In the genomic region with DNA sequence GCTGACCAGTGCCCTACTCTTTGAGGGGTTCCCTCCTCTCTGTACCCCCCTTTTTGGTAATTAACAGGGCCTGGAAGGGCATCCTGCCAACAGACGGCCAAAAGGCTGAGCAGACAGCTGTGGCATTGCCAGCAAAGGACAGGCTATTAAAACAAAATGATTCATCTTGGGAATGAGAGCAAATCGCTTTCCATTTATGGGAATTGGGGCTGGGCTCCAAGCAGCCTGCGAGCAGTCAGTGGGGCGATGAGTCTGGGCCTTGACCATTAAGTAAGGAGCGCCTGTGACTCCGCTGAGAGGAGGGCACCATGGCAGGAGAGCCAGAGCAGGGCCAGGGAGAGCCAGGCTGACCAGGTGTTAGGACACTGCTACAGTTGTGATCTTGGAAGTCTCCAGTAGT, we compare ENCODE assay signal across 9 mouse cellular contexts. TPM values are rescaled to one million over a fixed set of nuclear protein-coding genes. Genes with fewer than 3 reads are reported as not detected.
DNase-seq lines count a peak whose midpoint lies in the region; ATAC-seq and TF ChIP-seq lines count a peak whose summit lies in the region.
"Had no signal": no experiment of that assay in that cellular context is flagged by ENCODE, and none has a peak within 500 bp of the region (broad histone marks: within the 10 kb centered on the region; RNA-seq: fewer than 3 reads in every experiment).

No protein-coding gene starts in this region.

- TF ChIP-seq EP300 in lung, postnatal 0 days (IDR thresholded peaks at IDR 0.05), result no peak

- no peak overlapping the region for H3K27ac ChIP-seq in heart, embryonic 14.5 days (replicated peaks in 1 of 2; ENCODE audit: control insufficient read depth in 1 of 2, insufficient read depth in 1 of 2, low read depth in 2 of 2, low read length in 2 of 2)
- no peak overlapping the region for H3K27ac ChIP-seq in lung, postnatal 0 days (ENCODE audit: low read length)
- no peak overlapping the region; the same call in 1 of the 2 replicates for H3K27ac ChIP-seq in hindbrain, embryonic 14.5 days
- H3K27ac ChIP-seq: heart, embryonic 15.5 days had no signal

- H3K4me1 ChIP-seq in heart, embryonic 14.5 days (ENCODE audit: control insufficient read depth in 2 of 2, insufficient read depth in 2 of 2, low read length in 2 of 2), result peaks cover 7 to 9% of the 10 kb centered on the region in 2 experiments; a peak in 2 of 4 replicates
- no peaks in the 10 kb centered on the region for H3K4me1 ChIP-seq in lung, postnatal 0 days (ENCODE audit: insufficient read depth, low read depth, low read length)
- no peaks in the 10 kb centered on the region; the same call in 1 of the 2 replicates for H3K4me1 ChIP-seq in hindbrain, embryonic 14.5 days (replicated peaks; ENCODE audit: control insufficient read depth, insufficient read depth, low read length)

- WGBS in heart, embryonic 14.5 days, result 78% methylated on average over 6 of the region's 6 CpGs
- 50% methylated on average over 6 of the region's 6 CpGs for WGBS in lung, postnatal 0 days
- 50% methylated on average over 6 of the region's 6 CpGs for WGBS in hindbrain, embryonic 14.5 days

- ATAC-seq in heart, embryonic 14.5 days (ENCODE audit: insufficient number of reproducible peaks, insufficient read depth, low FRiP score, low read depth), result 0 out of 2 replicates have a peak, but pooled peaks have one; percentile 28
- peak; percentile 63 for ATAC-seq in lung, postnatal 0 days
- no peak for ATAC-seq in granulocyte monocyte progenitor cell, adult 5-6 weeks (replicated peaks; ENCODE audit: poor library complexity, severe bottlenecking)
- ATAC-seq in hindbrain, embryonic 14.5 days (ENCODE audit: low FRiP score), result no peak

- H3K4me2 ChIP-seq in heart, embryonic 14.5 days (ENCODE audit: low read length), result no peak overlapping the region
- H3K4me2 ChIP-seq in lung, postnatal 0 days (replicated peaks; ENCODE audit: low read depth, low read length), result no peak overlapping the region
- H3K4me2 ChIP-seq in hindbrain, embryonic 14.5 days (replicated peaks), result no peak overlapping the region
- H3K4me2 ChIP-seq: heart, embryonic 15.5 days had no signal

- no peaks in the 10 kb centered on the region for H3K36me3 ChIP-seq in heart, embryonic 14.5 days (ENCODE audit: control insufficient read depth, insufficient read depth, low read length)
- H3K36me3 ChIP-seq in lung, postnatal 0 days (ENCODE audit: insufficient read depth, low read length), result no peaks in the 10 kb centered on the region
- H3K36me3 ChIP-seq in hindbrain, embryonic 14.5 days (replicated peaks; ENCODE audit: control insufficient read depth, insufficient read depth), result no peaks in the 10 kb centered on the region
- H3K36me3 ChIP-seq: heart, embryonic 15.5 days had no signal

- DNase-seq in cerebellum, postnatal 14 days, result peak; percentile 28 to 42
- no peak for DNase-seq in cerebellum, postnatal 4 days (ENCODE audit: low spot score in 2 of 2)
- DNase-seq in Muller cell, postnatal 12 days (ENCODE audit: inconsistent ontology term), result peak; percentile 88
- peak; percentile 69 for DNase-seq in lung, postnatal 0 days (ENCODE audit: low spot score)
- DNase-seq in left cerebral cortex, postnatal 14 days (ENCODE audit: low spot score in 2 of 2), result no peak
- no peak for DNase-seq in hindbrain, embryonic 14.5 days (ENCODE audit: low spot score)

- H3K9ac ChIP-seq in heart, embryonic 14.5 days (ENCODE audit: low read length), result no peak overlapping the region
- no peak overlapping the region for H3K9ac ChIP-seq in lung, postnatal 0 days (replicated peaks; ENCODE audit: low read depth)
- no peak overlapping the region for H3K9ac ChIP-seq in hindbrain, embryonic 14.5 days
- H3K9ac ChIP-seq: heart, embryonic 15.5 days had no signal

- no peak overlapping the region for H3K4me3 ChIP-seq in heart, embryonic 14.5 days (ENCODE audit: control insufficient read depth in 1 of 2, insufficient read depth in 1 of 2, low read depth in 1 of 2, low read length in 2 of 2)
- no peak overlapping the region for H3K4me3 ChIP-seq in lung, postnatal 0 days (ENCODE audit: low read depth, low read length)
- H3K4me3 ChIP-seq in hindbrain, embryonic 14.5 days (replicated peaks; ENCODE audit: low read length), result no peak overlapping the region
- H3K4me3 ChIP-seq: heart, embryonic 15.5 days had no signal

- no peaks in the 10 kb centered on the region for H3K9me3 ChIP-seq in heart, embryonic 14.5 days (ENCODE audit: control insufficient read depth, low read length)
- no peaks in the 10 kb centered on the region for H3K9me3 ChIP-seq in lung, postnatal 0 days (ENCODE audit: low read length)
- no peaks in the 10 kb centered on the region for H3K9me3 ChIP-seq in hindbrain, embryonic 14.5 days (ENCODE audit: control insufficient read depth, low read length)
- H3K9me3 ChIP-seq: heart, embryonic 15.5 days had no signal

- no peaks in the 10 kb centered on the region for H3K27me3 ChIP-seq in heart, embryonic 14.5 days (ENCODE audit: control insufficient read depth, insufficient read depth, low read length)
- H3K27me3 ChIP-seq in lung, postnatal 0 days (replicated peaks; ENCODE audit: insufficient read depth, low read length), result no peaks in the 10 kb centered on the region
- no peaks in the 10 kb centered on the region for H3K27me3 ChIP-seq in hindbrain, embryonic 14.5 days (ENCODE audit: control insufficient read depth, insufficient read depth, low read length)
- H3K27me3 ChIP-seq: heart, embryonic 15.5 days had no signal

- intact Hi-C loops in left cerebral cortex, postnatal 14 days (cut with DNase I), result no loop called here

- no peak for TF ChIP-seq CTCF in lung, postnatal 0 days (IDR thresholded peaks at IDR 0.05)

RNA-seq across cellular contexts. Expression of a gene that starts 33.5 kb away (rescaled TPM):
- polyA plus RNA-seq in heart, embryonic 14.5 days (2014; fragmentation: Nextera tagmentation; extraction: Ambion mirVana), result 18.7 and 21.3 TPM in 2 replicates
- 7.8 and 8.5 TPM in 2 replicates for polyA plus RNA-seq in lung, postnatal 0 days (2015; fragmentation: Nextera tagmentation; extraction: Ambion mirVana)
- 100 to 1,000 TPM; 237 to 245 TPM for total RNA-seq in left cerebral cortex, postnatal 14 days (2021)
- total RNA-seq in granulocyte monocyte progenitor cell, adult 5-6 weeks (2014; fragmentation: Nextera tagmentation), result 44.2 and 58.3 TPM in 2 replicates
- 27.1 and 32.1 TPM in 2 replicates for total RNA-seq in granulocyte monocyte progenitor cell, adult 5-6 weeks (2017)
- 21.1 and 23.3 TPM in 2 replicates for polyA plus RNA-seq in hindbrain, embryonic 14.5 days (2014; fragmentation: Nextera tagmentation; extraction: Ambion mirVana)

Comparison
In these comparisons a context has a peak if more than half of its experiments do, and no peak if none do; other contexts are left out.
1. DNase-seq: peak in cerebellum, postnatal 14 days (2 of 2), Muller cell, postnatal 12 days (single experiment) and lung, postnatal 0 days (single experiment); none in cerebellum, postnatal 4 days (0 of 2), left cerebral cortex, postnatal 14 days (0 of 2) and hindbrain, embryonic 14.5 days (single experiment).
2. ATAC-seq: peak in heart, embryonic 14.5 days (single experiment) and lung, postnatal 0 days (single experiment); none in granulocyte monocyte progenitor cell, adult 5-6 weeks (single experiment) and hindbrain, embryonic 14.5 days (single experiment).